Mouse (Mus musculus): ENCODE measurements around the gene Cd300c. TPM values are rescaled to one million over a fixed set of nuclear protein-coding genes. Genes with fewer than 3 reads are reported as not detected.
"Not testable (repeated sequence)": the region's sequence is repeated elsewhere in the genome, so short reads cannot be mapped to it uniquely, and the experiment has no call there.

Gene Cd300c
- total and polyA plus RNA-seq, 2 experiments from 2014 or later, result not detected

DNA sequence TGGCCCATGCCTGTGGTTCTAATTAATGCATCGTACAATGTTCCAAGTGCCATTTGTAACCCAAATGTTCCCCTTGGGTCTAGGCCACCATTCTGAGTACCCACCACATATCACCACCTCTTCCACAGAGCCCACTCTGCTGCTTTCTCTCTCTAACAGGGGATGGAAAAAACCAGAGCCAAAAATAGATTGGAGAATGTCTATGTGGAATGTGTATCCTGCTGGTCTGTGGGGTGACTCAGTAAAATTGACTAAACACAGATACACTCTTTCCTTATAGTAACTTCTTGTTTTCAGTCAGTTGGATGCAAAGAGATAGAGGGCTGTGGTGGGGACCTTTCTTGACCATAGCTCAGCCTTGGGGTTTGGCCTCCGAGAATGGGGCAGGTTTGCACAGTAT lies 39.4 kb downstream of the Cd300c start:
- H3K27ac ChIP-seq (ENCODE audit: low read depth), result peak overlapping the region; percentile 49

DNA sequence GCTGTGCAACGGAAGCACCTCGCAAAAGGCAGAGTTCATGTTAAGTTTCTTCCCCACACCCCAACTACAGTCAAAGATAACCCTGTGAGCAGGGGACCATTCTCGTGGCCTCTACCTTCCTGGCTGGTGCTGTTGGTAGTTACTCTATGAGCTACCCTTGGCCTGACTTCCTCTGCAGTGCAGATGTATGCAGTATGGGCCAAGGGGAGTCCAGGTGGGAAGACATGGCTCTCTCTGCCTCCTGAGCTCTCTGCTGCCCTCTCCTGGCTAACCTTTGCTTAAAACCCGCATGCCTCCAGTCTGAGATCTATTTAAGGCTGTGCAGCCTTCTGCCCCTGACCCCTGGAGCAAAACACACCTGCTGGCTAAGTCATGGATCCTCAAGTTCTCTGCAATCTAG lies 45.0 kb downstream of the Cd300c start:
- TF ChIP-seq CTCF (IDR thresholded peaks at IDR 0.05; ENCODE audit: low read depth) (peak; percentile 34), EP300 (IDR thresholded peaks at IDR 0.05; ENCODE audit: low read depth) (no peak)
- no peak overlapping the region for H3K4me2 ChIP-seq (ENCODE audit: low read depth, low read length)
- H3K9me3 ChIP-seq (replicated peaks; ENCODE audit: control insufficient read depth, low read length), result 0 out of 2 replicates have a peak, but pooled peaks cover 10% of the 10 kb centered on the region
- H3K36me3 ChIP-seq (replicated peaks; ENCODE audit: control insufficient read depth, insufficient read depth, low read length), result no peaks in the 10 kb centered on the region
- H3K4me3 ChIP-seq (ENCODE audit: low read depth, low read length), result no peak overlapping the region
- 68% methylated on average over 4 of the region's 4 CpGs for WGBS
- no peaks in the 10 kb centered on the region for H3K27me3 ChIP-seq (ENCODE audit: control insufficient read depth, insufficient read depth, low read length)
- ATAC-seq (ENCODE audit: insufficient read depth, low read depth), result no peak
- H3K4me1 ChIP-seq (ENCODE audit: control insufficient read depth, insufficient read depth), result peaks cover 3% of the 10 kb centered on the region; the same call in 1 of the 2 replicates
- DNase-seq (ENCODE audit: low spot score), result no peak
- no peak overlapping the region for H3K9ac ChIP-seq (replicated peaks; ENCODE audit: low read depth, low read length)
- no peak overlapping the region for H3K27ac ChIP-seq (ENCODE audit: low read depth)

More for the DNA sequence above, 39.4 kb downstream of the Cd300c start:
- TF ChIP-seq CTCF (IDR thresholded peaks at IDR 0.05; ENCODE audit: low read depth), result no peak
- peak; percentile 65 for DNase-seq (ENCODE audit: low spot score)
- Histone ChIP-seq H3K4me3 (ENCODE audit: low read depth, low read length) (no peak overlapping the region), H3K9me3 (replicated peaks; ENCODE audit: control insufficient read depth, low read length) (no peaks in the 10 kb centered on the region), H3K4me1 (ENCODE audit: control insufficient read depth, insufficient read depth) (peaks cover 12% of the 10 kb centered on the region), H3K4me2 (ENCODE audit: low read depth, low read length) (no peak overlapping the region), H3K27me3 (ENCODE audit: control insufficient read depth, insufficient read depth, low read length) (no peaks in the 10 kb centered on the region), H3K36me3 (replicated peaks; ENCODE audit: control insufficient read depth, insufficient read depth, low read length) (no peaks in the 10 kb centered on the region), H3K9ac (replicated peaks; ENCODE audit: low read depth, low read length) (no peak overlapping the region)
- WGBS, result 57% methylated on average over 2 of the region's 2 CpGs
- peak; percentile 70 for ATAC-seq (ENCODE audit: insufficient read depth, low read depth)

DNA sequence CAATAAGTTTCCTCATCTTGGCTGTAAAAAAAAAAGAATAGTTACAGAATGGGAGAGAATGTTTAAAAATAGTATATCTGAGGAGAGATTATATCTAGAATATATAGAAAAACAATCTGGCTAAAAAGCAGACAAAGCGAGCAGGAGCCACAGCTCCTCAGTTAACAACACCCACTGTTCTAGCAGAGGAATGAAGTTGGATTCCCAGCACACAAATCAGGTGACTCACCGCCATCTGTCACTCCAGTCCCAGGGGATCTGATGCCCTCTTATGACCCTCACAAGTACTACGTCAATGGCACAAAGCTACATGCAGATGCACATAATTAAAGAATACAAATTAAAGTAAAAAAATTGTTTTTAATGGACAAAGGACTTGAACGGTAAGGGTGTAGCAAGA lies 46.5 kb downstream of the Cd300c start:
- ATAC-seq (ENCODE audit: insufficient read depth, low read depth), result no peak

DNA sequence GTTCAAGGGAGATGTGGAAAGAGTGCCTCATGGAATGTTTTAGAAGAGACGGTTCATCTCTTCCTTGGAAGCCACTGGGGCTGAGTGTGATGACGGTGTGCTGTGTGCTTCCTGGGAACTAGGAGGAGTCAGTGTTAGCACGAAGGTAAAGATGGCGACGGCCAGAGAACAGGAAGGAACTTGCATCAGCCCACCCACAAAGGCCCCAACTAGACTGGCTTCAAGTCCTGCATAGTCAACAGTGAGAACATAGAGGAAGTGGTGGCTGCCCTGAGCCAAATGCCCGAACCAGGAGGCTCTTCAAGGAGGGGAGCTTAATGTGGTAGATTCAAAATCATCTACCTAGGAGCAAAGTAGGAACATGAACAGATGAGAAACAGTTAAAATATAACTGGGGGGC lies 51.8 kb downstream of the Cd300c start:
- H3K4me2 ChIP-seq (ENCODE audit: low read depth, low read length), result no peak overlapping the region
- H3K36me3 ChIP-seq (replicated peaks; ENCODE audit: control insufficient read depth, insufficient read depth, low read length), result no peaks in the 10 kb centered on the region
- WGBS, result 58% methylated on average over 6 of the region's 6 CpGs
- H3K9ac ChIP-seq (replicated peaks; ENCODE audit: low read depth, low read length), result no peak overlapping the region
- peaks cover 10% of the 10 kb centered on the region; the same call in 1 of the 2 replicates for H3K4me1 ChIP-seq (ENCODE audit: control insufficient read depth, insufficient read depth)
- no peaks in the 10 kb centered on the region for H3K27me3 ChIP-seq (ENCODE audit: control insufficient read depth, insufficient read depth, low read length)
- 0 out of 2 replicates have a peak, but pooled peaks cover 3% of the 10 kb centered on the region for H3K9me3 ChIP-seq (replicated peaks; ENCODE audit: control insufficient read depth, low read length)
- no peak for TF ChIP-seq CTCF (IDR thresholded peaks at IDR 0.05; ENCODE audit: low read depth)
- TF ChIP-seq EP300 (IDR thresholded peaks at IDR 0.05; ENCODE audit: low read depth), result no peak
- no peak overlapping the region for H3K4me3 ChIP-seq (ENCODE audit: low read depth, low read length)
- DNase-seq (ENCODE audit: low spot score) (no peak), ATAC-seq (ENCODE audit: insufficient read depth, low read depth) (no peak)
- no peak overlapping the region for H3K27ac ChIP-seq (ENCODE audit: low read depth)

More for the DNA sequence above, 46.5 kb downstream of the Cd300c start:
- no peaks in the 10 kb centered on the region for H3K4me1 ChIP-seq (ENCODE audit: control insufficient read depth, insufficient read depth)
- no peak overlapping the region for H3K27ac ChIP-seq (ENCODE audit: low read depth)
- H3K9me3 ChIP-seq (replicated peaks; ENCODE audit: control insufficient read depth, low read length), result 0 out of 2 replicates have a peak, but pooled peaks cover 10% of the 10 kb centered on the region
- H3K4me2 ChIP-seq (ENCODE audit: low read depth, low read length), result no peak overlapping the region
- no peak for TF ChIP-seq EP300 (IDR thresholded peaks at IDR 0.05; ENCODE audit: low read depth)
- no peak for TF ChIP-seq CTCF (IDR thresholded peaks at IDR 0.05; ENCODE audit: low read depth)
- no peak overlapping the region for H3K4me3 ChIP-seq (ENCODE audit: low read depth, low read length)
- no peak for DNase-seq (ENCODE audit: low spot score)
- no peaks in the 10 kb centered on the region for H3K36me3 ChIP-seq (replicated peaks; ENCODE audit: control insufficient read depth, insufficient read depth, low read length)
- WGBS, result 74% methylated on average over 4 of the region's 4 CpGs
- H3K9ac ChIP-seq (replicated peaks; ENCODE audit: low read depth, low read length), result no peak overlapping the region
- no peaks in the 10 kb centered on the region for H3K27me3 ChIP-seq (ENCODE audit: control insufficient read depth, insufficient read depth, low read length)

DNA sequence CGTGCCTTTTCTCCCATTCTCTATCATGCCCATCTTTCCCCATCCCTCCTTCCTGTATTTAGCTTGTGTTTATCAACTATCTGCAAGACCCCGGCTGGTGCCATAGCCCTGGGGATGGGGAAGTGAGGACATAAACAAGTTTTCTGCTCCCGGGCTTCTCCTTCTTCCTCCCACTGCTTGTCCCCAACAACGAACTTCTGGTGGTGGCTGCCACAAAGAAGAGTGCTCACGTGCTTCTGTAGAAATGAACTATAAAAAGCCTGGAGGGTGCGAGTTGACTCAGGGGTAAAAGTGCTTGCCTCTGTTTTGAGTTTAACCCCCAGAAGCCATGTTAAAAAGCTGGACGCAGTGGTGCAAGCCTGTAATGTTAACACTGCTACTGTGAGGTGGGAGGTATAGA lies 54.0 kb downstream of the Cd300c start:
- Histone ChIP-seq H3K4me1 (ENCODE audit: control insufficient read depth, insufficient read depth) (peaks cover 10% of the 10 kb centered on the region; the same call in 1 of the 2 replicates), H3K27me3 (ENCODE audit: control insufficient read depth, insufficient read depth, low read length) (no peaks in the 10 kb centered on the region), H3K4me2 (ENCODE audit: low read depth, low read length) (no peak overlapping the region; the same call in 1 of the 2 replicates), H3K9ac (replicated peaks; ENCODE audit: low read depth, low read length) (no peak overlapping the region), H3K36me3 (replicated peaks; ENCODE audit: control insufficient read depth, insufficient read depth, low read length) (no peaks in the 10 kb centered on the region), H3K27ac (ENCODE audit: low read depth) (no peak overlapping the region), H3K9me3 (replicated peaks; ENCODE audit: control insufficient read depth, low read length) (0 out of 2 replicates have a peak, but pooled peaks cover 3% of the 10 kb centered on the region), H3K4me3 (ENCODE audit: low read depth, low read length) (no peak overlapping the region)
- ATAC-seq (ENCODE audit: insufficient read depth, low read depth) (no peak), DNase-seq (ENCODE audit: low spot score) (peak; percentile 23)
- no peak for TF ChIP-seq CTCF (IDR thresholded peaks at IDR 0.05; ENCODE audit: low read depth)
- WGBS, result 10% methylated on average over 7 of the region's 7 CpGs

DNA sequence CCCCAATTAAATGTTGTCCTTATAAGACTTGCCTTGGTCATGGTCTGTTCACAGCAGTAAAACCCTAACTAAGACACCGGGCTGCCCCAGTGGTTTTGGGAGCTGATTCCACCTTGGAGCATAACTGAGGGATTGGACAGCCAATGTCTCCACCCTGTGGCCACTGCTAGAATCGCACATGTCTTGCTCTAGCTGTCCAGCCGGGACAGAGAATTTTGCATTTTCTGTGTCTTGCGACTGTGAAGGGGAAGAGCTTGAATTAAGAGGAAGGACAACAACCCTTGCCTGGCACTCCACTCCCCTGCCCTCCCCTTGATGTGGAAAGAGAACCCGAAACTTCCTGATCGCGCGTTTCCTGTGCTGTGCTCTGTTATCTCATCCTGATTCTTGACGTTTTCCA lies 56.1 kb downstream of the Cd300c start:
- TF ChIP-seq EP300 (IDR thresholded peaks at IDR 0.05; ENCODE audit: low read depth), result no peak
- peak; percentile 87 for TF ChIP-seq CTCF (IDR thresholded peaks at IDR 0.05; ENCODE audit: low read depth)
- Histone ChIP-seq H3K27ac (ENCODE audit: low read depth) (no peak overlapping the region), H3K36me3 (replicated peaks; ENCODE audit: control insufficient read depth, insufficient read depth, low read length) (no peaks in the 10 kb centered on the region), H3K9me3 (replicated peaks; ENCODE audit: control insufficient read depth, low read length) (no peaks in the 10 kb centered on the region), H3K9ac (replicated peaks; ENCODE audit: low read depth, low read length) (no peak overlapping the region), H3K4me3 (ENCODE audit: low read depth, low read length) (no peak overlapping the region), H3K4me2 (ENCODE audit: low read depth, low read length) (no peak overlapping the region), H3K4me1 (ENCODE audit: control insufficient read depth, insufficient read depth) (peaks cover 10% of the 10 kb centered on the region; the same call in 1 of the 2 replicates), H3K27me3 (ENCODE audit: control insufficient read depth, insufficient read depth, low read length) (no peaks in the 10 kb centered on the region)
- ATAC-seq (ENCODE audit: insufficient read depth, low read depth), result peak; percentile 47
- 8% methylated on average over 9 of the region's 9 CpGs for WGBS
- peak; percentile 73 for DNase-seq (ENCODE audit: low spot score)

DNA sequence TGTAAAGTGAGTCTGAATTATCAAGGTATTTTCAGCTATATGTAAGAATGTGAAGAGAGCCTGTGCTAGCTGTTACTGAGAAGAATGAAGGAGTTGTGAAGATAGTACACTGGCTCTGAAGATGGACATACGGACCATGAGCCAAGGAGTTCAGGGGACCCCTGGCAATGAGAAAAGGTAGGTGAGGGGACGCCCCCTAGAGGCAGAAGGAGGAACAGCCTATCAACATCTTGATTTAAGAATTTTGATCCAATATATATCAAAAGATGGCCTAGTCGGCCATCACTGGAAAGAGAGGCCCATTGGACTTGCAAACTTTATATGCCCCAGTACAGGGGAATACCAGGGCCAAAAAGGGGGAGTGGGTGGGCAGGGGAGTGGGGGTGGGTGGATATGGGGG lies 59.4 kb downstream of the Cd300c start:
- not testable (repeated sequence) for H3K9me3 ChIP-seq (replicated peaks; ENCODE audit: control insufficient read depth, low read length); H3K4me1 ChIP-seq (ENCODE audit: control insufficient read depth, insufficient read depth); H3K36me3 ChIP-seq (replicated peaks; ENCODE audit: control insufficient read depth, insufficient read depth, low read length); H3K27me3 ChIP-seq (ENCODE audit: control insufficient read depth, insufficient read depth, low read length); H3K9ac ChIP-seq (replicated peaks; ENCODE audit: low read depth, low read length); H3K4me3 ChIP-seq (ENCODE audit: low read depth, low read length); H3K4me2 ChIP-seq (ENCODE audit: low read depth, low read length); ATAC-seq (ENCODE audit: insufficient read depth, low read depth); DNase-seq (ENCODE audit: low spot score); H3K27ac ChIP-seq (ENCODE audit: low read depth)
- WGBS, result 38% methylated on average over 3 of the region's 3 CpGs
